Mouse (Mus musculus): Measurements from ENCODE around the gene Jrkl. TPM values are rescaled to one million over a fixed set of nuclear protein-coding genes. Genes with fewer than 3 reads are reported as not detected.

Jrkl gene
- 7.1 and 7.3 TPM in 2 replicates for polyA plus RNA-seq (2012; rRNA removed)

GRCm38 (mm10) chr9:13245481-13245880 is at the start of gene Jrkl:
TSS of gene Jrkl (minus strand) at chr9:13245829.

GRCm38 (mm10) chr9:13246815-13247638 is 1.4 kb upstream of the Jrkl start, which contains the start of gene Ccdc82:
TSS of gene Ccdc82 (plus strand) at chr9:13246955.

Other genes starting within 250 kb of the Jrkl start
- gene Ccdc82, start 1.1 kb upstream of the Jrkl start, polyA plus RNA-seq (2012; rRNA removed) = 29.5 and 31.3 TPM in 2 replicates
- gene Maml2, start 52.1 kb upstream of the Jrkl start, polyA plus RNA-seq (2012; rRNA removed) = 7.0 and 7.6 TPM in 2 replicates
- gene Gm17571, start 200.9 kb upstream of the Jrkl start, polyA plus RNA-seq (2012; rRNA removed) = not detected in 2 replicates

Measured in central nervous system, embryonic 18 days (tissue).